Mouse (Mus musculus) cerebellum, adult 2 months (tissue): Measurements from ENCODE around the gene Ttl.

Source experiments
- CTCF ChIP-seq: fragments of 200-500 bp; IDR thresholded peaks from 2 replicates; pipeline ENCODE4 v1.5.1; 2011; ENCODE audit warnings: low read depth, mild to moderate bottlenecking, control low read depth, low read length, moderate library complexity, borderline replicate concordance; ENCODE audit not compliant: insufficient read depth
- POLR2A ChIP-seq: fragments of 200-500 bp; IDR thresholded peaks from 2 replicates; pipeline ENCODE4 v1.6.1; 2011; ENCODE audit warnings: low read length, control low read depth, borderline replicate concordance; ENCODE audit not compliant: insufficient read depth

- TF ChIP-seq CTCF (no peak), POLR2A (no peak)
Observed at GRCm38 (mm10) chr2:129081097-129081496, 15.4 kb downstream of the Ttl start.
